Mouse (Mus musculus) bone marrow, adult 2 months (tissue): ENCODE data around the gene Dysf.

ENCODE experiments used
- CTCF ChIP-seq: fragments of 200-500 bp; IDR thresholded peaks from 2 replicates; pipeline ENCODE4 v1.5.1; 2011; ENCODE audit warnings: low read length, control low read depth; ENCODE audit not compliant: control insufficient read depth, insufficient read depth
- POLR2A ChIP-seq: fragments of 200-500 bp; IDR thresholded peaks from 2 replicates; pipeline ENCODE4 v1.6.1; 2011; ENCODE audit warnings: low read depth, mild to moderate bottlenecking, control low read depth, low read length, borderline replicate concordance; ENCODE audit not compliant: control insufficient read depth

GRCm38 (mm10) chr6:84102002-84102401, 93.6 kb downstream of the Dysf start:
- no peak for TF ChIP-seq POLR2A
- no peak for TF ChIP-seq CTCF
